Mouse (Mus musculus) MN1 (cell line): ENCODE measurements around the gene Hnrnpa3.
"Not testable (repeated sequence)": the region's sequence is repeated elsewhere in the genome, so short reads cannot be mapped to it uniquely, and the experiment has no call there.

Experiments used
- DNase-seq: peaks from one replicate; pipeline ENCODE4 v3.0.0-alpha.2; 2016; ENCODE audit warnings: low spot score

The Hnrnpa3 gene

DNA sequence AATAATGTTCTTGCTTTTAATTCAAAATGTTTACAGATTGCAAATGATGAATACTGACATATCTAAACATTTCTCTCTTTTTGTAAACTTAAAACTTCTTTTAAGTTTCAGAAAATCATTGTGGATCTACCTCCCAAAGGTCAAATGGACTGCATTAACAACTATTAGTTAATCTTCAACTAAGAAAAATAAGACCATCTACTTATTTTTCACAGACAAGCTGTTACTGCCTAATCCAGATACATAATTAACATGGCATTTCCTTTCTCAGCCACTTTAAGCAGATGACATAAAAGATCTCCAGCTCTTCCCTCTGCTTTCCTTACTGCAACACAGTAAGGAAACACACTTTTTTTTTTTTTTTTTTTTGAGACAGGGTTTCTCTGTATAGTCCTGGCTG, 21.7 kb upstream of the Hnrnpa3 start:
- DNase-seq: no peak

- not testable (repeated sequence) for DNase-seq
Measured at GRCm38 (mm10) chr2:75637822-75638221, 21.2 kb upstream of the Hnrnpa3 start.

- not testable (repeated sequence) for DNase-seq
Measured at GRCm38 (mm10) chr2:75639535-75639934, 19.5 kb upstream of the Hnrnpa3 start.

DNA sequence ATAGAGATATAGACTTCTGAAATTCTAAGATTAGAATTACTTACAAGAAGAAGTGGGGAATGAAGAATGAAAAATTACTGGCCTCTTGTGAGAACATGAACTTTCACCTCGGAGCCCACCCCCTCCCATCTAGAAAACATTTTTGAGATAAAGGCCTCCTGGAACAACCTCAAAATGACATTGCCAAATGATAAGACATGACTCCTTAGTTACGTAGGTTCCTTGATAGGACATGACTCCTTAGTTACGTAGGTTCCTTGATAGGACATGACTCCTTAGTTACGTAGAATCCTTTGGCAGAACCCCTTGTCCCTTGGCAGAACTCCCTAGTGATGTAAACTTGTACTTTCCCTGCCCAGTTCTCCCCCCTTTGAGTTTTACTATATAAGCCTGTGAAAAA, 16.7 kb upstream of the Hnrnpa3 start:
- not testable (repeated sequence) for DNase-seq

DNA sequence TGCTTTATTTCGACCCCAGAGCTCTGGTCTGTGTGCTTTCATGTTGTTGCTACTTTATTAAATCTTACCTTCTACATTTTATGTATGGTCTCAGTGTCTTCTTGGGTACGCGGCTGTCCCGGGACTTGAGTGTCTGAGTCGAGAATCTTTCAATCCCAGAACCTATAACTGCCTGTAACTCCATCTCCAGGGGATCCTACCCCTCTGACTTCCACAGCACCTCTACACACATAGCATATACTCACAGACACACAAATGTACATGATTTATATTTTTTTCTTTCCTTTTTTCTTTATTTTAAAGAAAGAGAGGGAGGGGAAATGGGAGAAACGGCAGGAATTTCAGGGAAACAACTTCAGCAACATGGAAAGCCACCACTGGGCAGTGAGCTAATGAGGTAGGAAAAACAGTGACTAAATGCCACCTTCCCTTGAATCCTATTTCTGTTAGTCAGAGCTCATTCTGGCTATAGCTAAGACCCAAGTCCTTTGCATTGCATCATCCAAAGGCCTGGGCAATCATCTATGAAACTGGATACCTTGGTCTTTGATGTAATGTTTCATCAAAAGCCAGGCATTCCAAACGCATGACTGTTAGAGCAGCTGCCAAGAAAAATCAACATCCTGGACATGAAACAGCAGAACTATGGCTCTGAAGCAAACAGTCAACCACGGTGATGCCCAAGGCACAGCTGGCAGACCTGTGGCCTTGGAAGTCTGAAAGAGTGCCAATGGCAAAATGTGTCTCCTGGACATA, 16.1 kb upstream of the Hnrnpa3 start:
- DNase-seq: peak; percentile 75

- no peak for DNase-seq
Measured at GRCm38 (mm10) chr2:75643950-75644349, 15.1 kb upstream of the Hnrnpa3 start.

DNA sequence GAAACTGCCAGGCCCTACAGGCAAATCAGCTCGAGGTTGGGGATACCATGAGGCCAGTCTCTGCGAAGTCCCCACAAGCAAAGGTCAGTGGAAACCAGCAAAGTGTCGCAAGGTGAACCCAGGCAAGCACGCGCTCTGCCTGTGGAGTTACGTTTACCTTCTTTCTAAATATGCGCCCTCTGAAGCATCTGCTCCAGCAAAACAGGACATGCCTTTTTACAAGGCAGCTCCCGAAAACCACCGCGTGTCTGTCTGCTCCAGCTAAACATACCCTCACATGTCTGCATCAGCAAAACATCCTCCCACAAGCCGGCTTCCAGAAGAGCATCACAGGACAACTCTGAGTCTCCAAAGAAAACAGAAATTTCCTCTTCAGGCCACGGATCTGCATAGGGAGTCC, 13.8 kb upstream of the Hnrnpa3 start:
- DNase-seq: no peak

DNA sequence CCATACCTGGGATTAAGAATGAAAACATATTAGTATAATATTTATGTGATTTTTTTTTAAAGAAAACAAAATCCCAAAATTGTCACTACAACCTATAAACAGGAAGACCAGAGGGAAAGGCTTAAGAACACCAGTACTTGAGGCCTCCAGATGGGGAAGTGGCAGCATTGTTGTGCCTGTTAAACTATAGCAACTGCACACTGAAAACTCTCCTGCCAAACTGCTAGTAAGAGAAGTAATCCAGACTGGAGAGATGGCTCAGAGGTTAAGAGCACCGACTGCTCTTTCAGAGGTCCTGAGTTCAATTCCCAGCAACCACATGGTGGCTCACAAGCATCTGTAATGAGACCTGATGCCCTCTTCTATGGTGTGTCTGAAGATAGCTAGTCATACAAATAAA, 8.6 kb upstream of the Hnrnpa3 start:
- no peak for DNase-seq

DNA sequence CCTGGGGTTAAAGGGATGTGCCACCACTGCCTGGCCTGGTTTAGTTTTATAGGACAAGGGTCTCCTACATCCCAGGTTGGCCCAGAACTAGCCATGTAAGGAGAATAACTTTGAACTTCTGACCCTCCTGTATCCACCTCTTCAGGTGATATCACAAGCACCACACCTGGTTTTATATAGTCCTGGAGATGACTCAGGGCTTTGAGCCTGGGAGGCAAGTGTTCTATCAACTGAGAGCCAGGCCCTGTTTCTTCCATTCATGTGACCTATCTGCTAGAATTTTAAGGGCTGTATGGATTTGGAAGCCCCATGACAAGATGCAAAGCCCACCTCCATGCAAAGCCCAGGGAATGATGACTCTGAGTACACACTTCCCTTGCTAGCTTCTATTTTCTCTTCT, 5.9 kb upstream of the Hnrnpa3 start:
- DNase-seq: no peak

DNA sequence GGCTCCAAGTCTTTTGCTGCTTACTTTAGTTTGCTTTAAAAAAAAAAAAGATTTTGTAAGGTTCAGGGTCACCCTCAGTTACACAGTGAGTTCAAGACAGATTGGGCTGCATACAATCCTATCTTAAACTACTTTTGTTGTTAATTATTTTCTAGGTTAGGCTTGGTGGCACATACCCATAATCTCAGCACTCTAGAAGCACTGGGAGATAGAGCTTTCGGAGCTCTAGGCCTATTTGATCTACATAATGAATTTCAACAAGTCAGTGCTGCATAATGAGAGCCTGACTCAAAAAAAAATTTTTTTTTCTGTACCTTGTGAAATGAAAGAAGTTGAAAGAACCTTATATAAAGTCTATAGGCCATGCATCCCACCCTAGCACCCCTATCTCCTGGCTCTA, 4.4 kb upstream of the Hnrnpa3 start:
- no peak for DNase-seq

- DNase-seq: no peak
Measured at GRCm38 (mm10) chr2:75656924-75657323, 2.1 kb upstream of the Hnrnpa3 start.

- DNase-seq: peak; percentile 41
Measured at GRCm38 (mm10) chr2:75657907-75658691, 962 bp upstream of the Hnrnpa3 start.

- DNase-seq: peak; percentile 89
Measured at GRCm38 (mm10) chr2:75659629-75659960, 534 bp downstream of the Hnrnpa3 start.

GRCm38 (mm10) chr2:75660255-75660948, 1.3 kb downstream of the Hnrnpa3 start:
- DNase-seq: peak; percentile 23

DNA sequence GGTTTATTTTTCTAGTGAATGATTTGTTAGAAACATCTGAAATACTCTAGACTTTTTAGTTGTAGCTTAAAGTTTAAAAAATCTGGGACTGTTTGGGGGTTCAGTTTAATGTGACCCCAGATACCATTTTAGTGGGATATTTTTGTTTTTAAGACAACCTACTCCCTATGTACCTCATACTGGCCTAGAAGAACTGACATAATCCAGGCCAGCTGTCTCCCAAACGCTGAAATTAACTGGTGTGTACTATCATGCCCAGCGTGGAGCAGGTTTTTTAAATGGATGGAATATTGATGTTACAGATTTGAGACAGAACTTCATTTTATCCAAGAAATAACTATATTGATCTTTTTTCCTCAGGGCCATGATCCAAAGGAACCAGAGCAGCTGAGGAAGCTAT, 2.0 kb downstream of the Hnrnpa3 start:
- DNase-seq: peak; percentile 37

GRCm38 (mm10) chr2:75669491-75670445, 10.7 kb downstream of the Hnrnpa3 start:
- no peak for DNase-seq

DNA sequence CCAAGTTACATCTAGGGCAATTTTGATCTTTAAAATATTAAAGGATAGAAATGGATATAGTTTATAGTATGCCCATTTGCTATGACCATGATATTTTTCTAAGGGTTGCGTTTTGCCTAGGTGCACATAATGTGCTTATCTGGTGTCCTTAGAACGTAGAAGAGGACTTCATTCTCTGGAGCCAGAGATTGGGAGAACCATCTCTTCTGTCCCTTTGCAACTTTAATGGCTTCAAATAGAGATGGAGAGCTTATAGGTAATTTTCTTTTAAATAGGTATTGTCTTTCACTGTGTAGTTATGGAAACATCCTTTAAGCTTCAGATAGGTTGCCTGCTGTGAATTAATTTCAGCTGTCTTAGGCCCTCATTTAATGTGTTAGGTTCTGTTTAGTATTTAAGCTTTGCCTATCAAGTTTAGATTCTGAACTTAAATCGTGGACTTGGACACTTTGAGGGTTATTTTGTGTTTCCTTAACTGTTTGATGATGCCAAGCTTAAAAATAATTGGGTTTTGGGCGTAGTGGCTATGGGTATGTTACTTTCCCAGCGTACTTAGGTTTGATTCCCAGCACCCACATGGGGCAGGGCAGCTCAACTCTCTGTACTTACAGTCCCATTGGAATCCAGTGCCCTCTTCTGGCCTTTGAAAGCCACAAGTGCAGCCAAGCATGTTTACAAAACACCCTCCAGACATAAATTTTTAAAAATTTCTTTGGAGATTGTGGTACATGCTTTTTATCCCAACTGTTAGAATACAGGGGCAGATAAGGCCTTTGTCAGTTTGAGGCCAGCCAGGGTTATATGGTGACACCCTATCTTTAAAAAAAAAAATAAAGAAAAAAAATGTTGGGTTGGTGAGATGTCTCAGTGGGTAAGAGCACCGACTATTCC, 11.6 kb downstream of the Hnrnpa3 start:
- no peak for DNase-seq

DNA sequence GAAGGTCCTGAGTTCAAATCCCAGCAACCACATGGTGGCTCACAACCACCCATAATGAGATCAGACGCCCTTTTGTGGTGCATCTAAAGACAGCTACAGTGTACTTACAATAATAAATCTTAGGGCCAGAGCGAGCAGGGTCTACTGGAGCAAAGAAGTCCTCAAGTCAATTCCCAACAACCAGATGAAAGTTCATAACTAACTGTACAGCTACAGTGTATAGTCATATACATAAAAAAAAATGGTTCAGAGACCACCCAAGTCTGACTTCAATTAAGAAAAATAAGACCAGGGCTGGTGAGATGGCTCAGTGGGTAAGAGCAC, 12.2 kb downstream of the Hnrnpa3 start:
- no peak for DNase-seq

- no peak for DNase-seq
Measured at GRCm38 (mm10) chr2:75672561-75672960, 13.5 kb downstream of the Hnrnpa3 start.

- no peak for DNase-seq
Measured at GRCm38 (mm10) chr2:75676567-75676966, 17.5 kb downstream of the Hnrnpa3 start.

DNA sequence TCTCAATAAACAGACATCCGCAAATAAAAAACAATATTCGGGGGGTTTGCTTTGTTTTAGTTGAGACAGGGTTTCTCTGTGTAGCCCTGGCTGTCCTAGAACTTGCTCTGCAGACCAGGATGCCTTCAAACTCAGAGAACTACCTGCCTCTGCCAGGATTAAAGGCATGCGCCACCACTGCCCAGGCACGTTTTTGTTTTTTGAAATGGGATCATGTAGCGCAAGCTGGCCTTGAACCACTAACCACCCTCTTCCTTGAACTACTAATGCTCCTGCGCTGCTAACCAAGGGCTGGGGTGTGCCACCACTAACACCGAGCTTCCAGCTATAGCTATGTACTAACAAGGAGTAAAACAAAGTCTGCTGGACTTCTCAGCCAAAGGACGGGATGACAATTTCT, 20.9 kb downstream of the Hnrnpa3 start:
- DNase-seq: no peak
